ENCODE assay signal across 13 mouse cellular contexts in the genomic region with DNA sequence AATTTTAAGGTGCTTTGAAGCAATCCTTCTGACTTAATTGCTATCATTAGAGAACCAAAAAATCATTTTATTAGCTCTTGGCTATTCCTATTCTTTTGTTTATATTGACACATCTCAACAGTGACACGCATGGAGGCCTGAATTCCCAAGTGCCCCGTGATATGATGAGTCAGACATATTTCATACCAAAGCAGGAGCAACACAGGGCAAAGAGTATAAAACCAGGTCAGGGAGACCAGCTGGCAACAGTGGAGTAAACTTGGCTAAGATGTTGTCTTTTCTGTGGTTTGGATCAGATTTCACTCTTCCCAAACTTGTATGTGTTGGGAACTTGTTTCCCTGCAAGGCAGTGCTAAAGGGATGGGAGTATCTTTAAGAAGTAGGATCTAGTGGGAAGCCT.
A peak's percentile ranks its signal among the peaks of the same experiment; 100 is the strongest.
DNase-seq lines count a peak whose midpoint lies in the region; ATAC-seq lines count a peak whose summit lies in the region.
"Had no signal": no experiment of that assay in that cellular context is flagged by ENCODE, and none has a peak within 500 bp of the region (broad histone marks: within the 10 kb centered on the region; RNA-seq: fewer than 3 reads in every experiment).

No protein-coding gene starts in this region.

- peaks cover 4% of the 10 kb centered on the region; the same call in 1 of the 2 replicates for H3K4me1 ChIP-seq in heart, embryonic 11.5 days (ENCODE audit: control insufficient read depth, insufficient read depth, low read length)
- no peaks in the 10 kb centered on the region for H3K4me1 ChIP-seq in lung, embryonic 15.5 days
- H3K4me1 ChIP-seq in hindbrain, embryonic 12.5 days: no peaks in the 10 kb centered on the region

- H3K9me3 ChIP-seq in heart, embryonic 11.5 days (replicated peaks; ENCODE audit: control insufficient read depth, low read length): no peaks in the 10 kb centered on the region
- H3K9me3 ChIP-seq in lung, embryonic 15.5 days: no peaks in the 10 kb centered on the region
- no peaks in the 10 kb centered on the region for H3K9me3 ChIP-seq in hindbrain, embryonic 12.5 days (replicated peaks)
- H3K9me3 ChIP-seq: neural tube, embryonic 15.5 days had no signal

- no peaks in the 10 kb centered on the region for H3K36me3 ChIP-seq in heart, embryonic 11.5 days (ENCODE audit: control insufficient read depth, insufficient read depth, low read length)
- H3K36me3 ChIP-seq in lung, embryonic 15.5 days: no peaks in the 10 kb centered on the region
- H3K36me3 ChIP-seq in hindbrain, embryonic 12.5 days: no peaks in the 10 kb centered on the region
- H3K36me3 ChIP-seq: neural tube, embryonic 15.5 days had no signal

- no peaks in the 10 kb centered on the region for H3K27me3 ChIP-seq in heart, embryonic 11.5 days (ENCODE audit: control insufficient read depth, insufficient read depth, low read length)
- H3K27me3 ChIP-seq in lung, embryonic 15.5 days: no peaks in the 10 kb centered on the region
- no peaks in the 10 kb centered on the region for H3K27me3 ChIP-seq in hindbrain, embryonic 12.5 days
- H3K27me3 ChIP-seq: neural tube, embryonic 15.5 days had no signal

- DNase-seq in heart, adult 18-20 months: peak; percentile 32 to 38
- DNase-seq in 3134 (ENCODE audit: extremely low read depth, insufficient read length, low spot score): peak; percentile 81
- peak; percentile 46 for DNase-seq in adrenal gland, adult 8-10 months
- no peak for DNase-seq in urinary bladder, postnatal 36 days (ENCODE audit: low spot score in 2 of 2)
- no peak for DNase-seq in right cerebral cortex, postnatal 4 days
- DNase-seq: layer of hippocampus, postnatal 36 days; right cerebral cortex, postnatal 25 days had no signal

- 85% methylated on average over 2 of the region's 2 CpGs for WGBS in heart, embryonic 11.5 days (ENCODE audit: insufficient replicate concordance)
- 30% methylated on average over 2 of the region's 2 CpGs for WGBS in lung, embryonic 15.5 days
- WGBS in hindbrain, embryonic 12.5 days: 87% methylated on average over 2 of the region's 2 CpGs

- H3K9ac ChIP-seq in heart, embryonic 11.5 days (ENCODE audit: low read depth, low read length): no peak overlapping the region
- no peak overlapping the region for H3K9ac ChIP-seq in lung, embryonic 15.5 days
- no peak overlapping the region for H3K9ac ChIP-seq in hindbrain, embryonic 12.5 days
- H3K9ac ChIP-seq: neural tube, embryonic 15.5 days had no signal

- no peak overlapping the region for H3K4me3 ChIP-seq in heart, embryonic 11.5 days (ENCODE audit: low read depth, low read length)
- H3K4me3 ChIP-seq in lung, embryonic 15.5 days: no peak overlapping the region
- no peak overlapping the region for H3K4me3 ChIP-seq in hindbrain, embryonic 12.5 days
- H3K4me3 ChIP-seq: heart, adult 2 months; neural tube, embryonic 15.5 days had no signal

- no peak for ATAC-seq in heart, embryonic 11.5 days (replicated peaks; ENCODE audit: insufficient number of reproducible peaks, low FRiP score, low TSS enrichment)
- ATAC-seq in lung, embryonic 15.5 days (ENCODE audit: borderline replicate concordance, extremely low read depth, low FRiP score, low TSS enrichment): peak; percentile 62; the same call in 1 of the 2 replicates
- no peak for ATAC-seq in hindbrain, embryonic 12.5 days (ENCODE audit: low FRiP score)
- ATAC-seq: intestine, postnatal 0 days had no signal

- no peak overlapping the region for H3K4me2 ChIP-seq in heart, embryonic 11.5 days
- H3K4me2 ChIP-seq in lung, embryonic 15.5 days: no peak overlapping the region
- no peak overlapping the region for H3K4me2 ChIP-seq in hindbrain, embryonic 12.5 days (replicated peaks)
- H3K4me2 ChIP-seq: neural tube, embryonic 15.5 days had no signal

- H3K27ac ChIP-seq in heart, embryonic 11.5 days (ENCODE audit: low read depth, low read length): no peak overlapping the region
- H3K27ac ChIP-seq in lung, embryonic 15.5 days: no peak overlapping the region
- no peak overlapping the region for H3K27ac ChIP-seq in hindbrain, embryonic 12.5 days
- H3K27ac ChIP-seq: heart, adult 2 months; neural tube, embryonic 15.5 days had no signal

Comparison
In these comparisons a context has a peak if more than half of its experiments do, and no peak if none do; other contexts are left out.
1. DNase-seq: peak in heart, adult 18-20 months (2 of 2), 3134 (single experiment) and adrenal gland, adult 8-10 months (single experiment); none in urinary bladder, postnatal 36 days (0 of 2) and right cerebral cortex, postnatal 4 days (single experiment).